Mouse (Mus musculus) intestine, embryonic 14.5 days (tissue): ENCODE results near the gene Wnk1. TPM values are rescaled to one million over a fixed set of nuclear protein-coding genes. Genes with fewer than 3 reads are reported as not detected.

Source experiments
- ATAC-seq: fragments of 200-750 bp; cut with Nextera tagmentation; replicated peaks from 2 replicates; pipeline ENCODE4 v1.8.0; 2017; ENCODE audit warnings: low read depth, moderate number of reproducible peaks, moderate TSS enrichment, moderate library complexity; ENCODE audit not compliant: low FRiP score, low TSS enrichment
- DNase-seq: peaks from one replicate; pipeline ENCODE4 v3.0.0-alpha.2; 2018; ENCODE audit warnings: low spot score
- H3K27ac ChIP-seq: fragments of 300-500 bp; sonication (generic); 2 replicates; pipeline ENCODE4 v1.5.1; 2014; ENCODE audit warnings: low read depth, mild to moderate bottlenecking, control low read depth
- H3K27me3 ChIP-seq: fragments of 300-500 bp; sonication (generic); replicated peaks from 2 replicates; pipeline ENCODE4 v1.6.1; 2014; ENCODE audit warnings: low read length, control low read depth; ENCODE audit not compliant: control insufficient read depth, insufficient read depth
- H3K36me3 ChIP-seq: fragments of 300-500 bp; sonication (generic); 2 replicates; pipeline ENCODE4 v1.6.1; 2014; ENCODE audit warnings: low read length, control low read depth; ENCODE audit not compliant: control insufficient read depth, insufficient read depth
- H3K4me1 ChIP-seq: fragments of 300-500 bp; sonication (generic); replicated peaks from 2 replicates; pipeline ENCODE4 v1.6.1; 2014; ENCODE audit warnings: low read length, control low read depth, mixed read lengths; ENCODE audit not compliant: control insufficient read depth, insufficient read depth
- H3K4me2 ChIP-seq: fragments of 300-500 bp; sonication (generic); 2 replicates; pipeline ENCODE4 v1.6.1; 2014; ENCODE audit warnings: low read length
- H3K4me3 ChIP-seq: fragments of 300-500 bp; sonication (generic); 2 replicates; pipeline ENCODE4 v1.5.1; 2014; ENCODE audit warnings: low read depth, low read length, control low read depth, mixed read lengths
- H3K9ac ChIP-seq: fragments of 300-500 bp; sonication (generic); 2 replicates; pipeline ENCODE4 v1.6.1; 2014; ENCODE audit warnings: mild to moderate bottlenecking, low read length
- H3K9me3 ChIP-seq: fragments of 300-500 bp; sonication (generic); 2 replicates; pipeline ENCODE4 v1.6.1; 2016; ENCODE audit warnings: low read length, control low read depth; ENCODE audit not compliant: control insufficient read depth
- WGBS: fragments of 180-500 bp; shearing (Covaris S2); extraction: QIAGEN DNeasy Blood & Tissue Kit; methylation state at CpG from one replicate; pipeline ENCODE4 v1.1.7; 2014; 5-methylcytosine and 5-hydroxymethylcytosine counted together
- polyA plus RNA-seq: library from polyadenylated mRNA; unstranded; fragments of >200 nt; fragmentation: Nextera tagmentation; extraction: Ambion mirVana; gene quantifications from 2 replicates; pipeline ENCODE4 v1.2.1, GENCODE M21; 2014

Wnk1 gene
- polyA plus RNA-seq, 1 experiment from 2014 or later = 59.9 TPM

DNA sequence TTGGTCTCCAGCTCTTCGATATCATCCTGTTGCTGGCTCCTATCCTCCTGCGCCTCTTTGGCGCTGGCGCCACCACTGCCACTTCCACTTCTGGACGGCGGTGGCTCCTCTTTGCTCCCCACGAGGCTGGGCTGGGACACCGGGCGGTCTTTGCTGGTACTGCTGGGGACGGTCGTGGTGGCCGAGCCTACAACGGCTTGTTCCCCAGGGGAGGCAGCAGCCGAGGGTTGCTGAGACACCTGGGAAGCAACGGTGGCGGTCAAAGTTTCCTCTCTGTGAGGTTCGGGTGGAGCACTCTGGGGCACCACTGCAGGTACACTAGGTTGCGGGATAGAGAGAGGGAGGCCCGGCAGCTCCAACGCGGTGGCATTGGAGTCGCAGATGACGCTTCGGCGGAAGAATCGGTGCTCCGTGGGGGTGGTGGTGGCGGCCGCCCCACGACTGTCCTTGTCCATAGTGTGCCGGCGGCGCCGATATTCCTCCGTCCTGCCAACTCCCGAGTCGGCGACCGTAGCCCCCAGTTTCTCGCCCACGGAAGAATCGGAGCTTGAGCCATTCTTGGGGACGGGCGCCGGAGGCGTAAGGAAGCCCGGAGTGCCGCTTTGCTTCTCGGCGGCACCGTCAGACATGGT is 1.4 kb downstream of the Wnk1 start:
- WGBS = under 1% methylated on average over 51 of the region's 51 CpGs
- ATAC-seq = no peak; the same call in 1 of the 2 replicates
- H3K4me1 ChIP-seq = peaks cover 4% of the 10 kb centered on the region; the same call in 1 of the 2 replicates

DNA sequence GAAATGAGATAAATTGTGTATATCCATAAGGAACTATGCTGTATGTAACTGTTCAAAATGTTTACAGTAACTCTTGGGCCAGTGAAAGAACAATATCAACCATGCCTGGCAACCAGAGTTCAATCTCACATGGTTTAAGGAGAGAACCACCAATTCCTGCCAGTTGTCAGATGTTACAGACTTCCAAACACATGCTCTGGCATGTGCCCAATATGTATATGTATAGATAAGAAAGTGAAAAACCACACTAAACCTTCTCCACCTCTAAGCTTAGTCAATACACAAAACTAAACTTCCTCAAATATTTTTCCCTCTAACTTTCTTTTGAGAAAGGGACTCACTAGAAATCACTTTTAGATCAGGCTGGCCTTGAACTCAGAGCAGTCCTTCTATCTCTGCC is 13.9 kb downstream of the Wnk1 start:
- ATAC-seq = no peak
- Histone ChIP-seq H3K4me3 (no peak overlapping the region), H3K27ac (no peak overlapping the region), H3K9ac (no peak overlapping the region), H3K27me3 (no peaks in the 10 kb centered on the region), H3K9me3 (no peaks in the 10 kb centered on the region), H3K36me3 (peaks cover 13% of the 10 kb centered on the region; the same call in 1 of the 2 replicates), H3K4me2 (no peak overlapping the region), H3K4me1 (0 out of 2 replicates have a peak, but pooled peaks cover 3% of the 10 kb centered on the region)
- DNase-seq = no peak

More for the DNA sequence above, 1.4 kb downstream of the Wnk1 start:
- Histone ChIP-seq H3K9ac (peak overlapping the region; percentile 80), H3K9me3 (no peaks in the 10 kb centered on the region), H3K36me3 (peaks cover 15% of the 10 kb centered on the region), H3K4me3 (peak overlapping the region; percentile 87), H3K4me2 (peak overlapping the region; percentile 79), H3K27ac (peak overlapping the region; percentile 96), H3K27me3 (no peaks in the 10 kb centered on the region)
- DNase-seq = peak; percentile 84

DNA sequence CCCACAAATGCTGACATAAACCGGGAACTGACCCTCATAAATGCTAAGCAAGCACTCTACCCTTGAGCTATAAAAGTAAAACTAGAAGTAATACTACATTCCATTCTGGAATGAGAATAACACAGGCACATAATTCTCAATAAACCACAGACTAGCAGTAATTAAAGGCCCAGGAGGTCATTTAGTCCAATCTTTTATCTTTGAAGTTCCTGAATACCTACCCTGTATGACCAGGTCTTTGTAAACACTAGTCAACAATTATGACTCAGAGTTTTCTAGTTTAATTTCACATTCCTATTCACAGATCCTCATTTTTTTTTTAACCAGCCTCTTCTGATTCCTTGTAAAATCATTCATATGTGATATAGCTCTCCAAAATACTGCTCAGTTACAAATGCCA is 14.7 kb downstream of the Wnk1 start:
- H3K4me3 ChIP-seq = no peak overlapping the region
- H3K27ac ChIP-seq = no peak overlapping the region
- H3K36me3 ChIP-seq = 0 out of 2 replicates have a peak, but pooled peaks cover 5% of the 10 kb centered on the region
- 81% methylated on average over 1 of the region's 1 CpGs for WGBS
- DNase-seq (no peak), ATAC-seq (no peak)
- no peak overlapping the region for H3K4me2 ChIP-seq
- no peaks in the 10 kb centered on the region for H3K27me3 ChIP-seq
- no peak overlapping the region for H3K9ac ChIP-seq
- no peaks in the 10 kb centered on the region for H3K9me3 ChIP-seq
- 0 out of 2 replicates have a peak, but pooled peaks cover 3% of the 10 kb centered on the region for H3K4me1 ChIP-seq

DNA sequence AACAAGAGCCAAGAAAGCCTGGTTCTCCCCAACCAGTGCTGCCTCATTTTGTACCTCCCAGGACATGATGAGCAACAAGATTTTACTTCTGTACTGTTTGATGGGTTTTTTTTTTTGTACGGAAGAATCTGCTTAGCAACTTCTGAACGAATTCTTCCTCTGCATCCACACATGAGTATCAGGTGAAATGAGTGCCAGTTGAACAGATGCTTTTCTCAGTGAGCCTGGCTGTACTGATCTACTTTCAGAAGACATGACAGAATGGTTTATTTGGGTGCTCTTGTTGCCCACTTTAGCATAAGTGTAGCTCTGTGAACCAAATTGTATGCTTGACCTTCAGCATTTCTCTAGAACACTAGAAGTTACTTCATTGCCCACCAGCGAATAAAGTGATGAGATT is 16.4 kb downstream of the Wnk1 start:
- Histone ChIP-seq H3K4me1 (0 out of 2 replicates have a peak, but pooled peaks cover 3% of the 10 kb centered on the region), H3K4me3 (no peak overlapping the region), H3K27me3 (no peaks in the 10 kb centered on the region), H3K9ac (no peak overlapping the region), H3K36me3 (0 out of 2 replicates have a peak, but pooled peaks cover 5% of the 10 kb centered on the region), H3K27ac (no peak overlapping the region), H3K9me3 (no peaks in the 10 kb centered on the region), H3K4me2 (no peak overlapping the region)
- ATAC-seq = no peak
- DNase-seq = no peak
- WGBS = 91% methylated on average over 3 of the region's 3 CpGs

DNA sequence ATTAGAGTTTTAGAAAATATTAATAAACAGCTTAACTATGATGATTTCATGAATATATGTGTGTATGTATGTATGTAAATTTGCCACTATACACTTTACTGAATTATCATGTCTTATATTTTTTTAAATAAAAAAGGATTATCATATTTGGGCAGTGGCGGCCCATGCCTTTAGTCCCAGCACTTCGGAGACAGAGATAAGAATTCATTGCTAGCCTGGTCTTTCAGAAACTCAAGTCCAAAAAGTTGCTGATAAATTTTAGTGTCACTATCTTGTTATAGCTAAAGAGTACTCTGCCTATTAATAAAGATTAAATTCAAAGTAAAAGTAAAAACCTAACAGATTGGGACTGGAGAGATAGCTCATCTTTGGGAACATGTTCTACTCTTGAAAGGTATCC is 18.8 kb downstream of the Wnk1 start:
- ATAC-seq (no peak), DNase-seq (no peak)
- H3K4me3 ChIP-seq = no peak overlapping the region
- no peak overlapping the region for H3K4me2 ChIP-seq
- H3K9me3 ChIP-seq = no peaks in the 10 kb centered on the region
- WGBS = 90% methylated on average over 2 of the region's 2 CpGs
- 0 out of 2 replicates have a peak, but pooled peaks cover under 1% of the 10 kb centered on the region for H3K36me3 ChIP-seq
- H3K4me1 ChIP-seq = 0 out of 2 replicates have a peak, but pooled peaks cover 2% of the 10 kb centered on the region
- no peak overlapping the region for H3K27ac ChIP-seq
- no peak overlapping the region for H3K9ac ChIP-seq
- no peaks in the 10 kb centered on the region for H3K27me3 ChIP-seq

DNA sequence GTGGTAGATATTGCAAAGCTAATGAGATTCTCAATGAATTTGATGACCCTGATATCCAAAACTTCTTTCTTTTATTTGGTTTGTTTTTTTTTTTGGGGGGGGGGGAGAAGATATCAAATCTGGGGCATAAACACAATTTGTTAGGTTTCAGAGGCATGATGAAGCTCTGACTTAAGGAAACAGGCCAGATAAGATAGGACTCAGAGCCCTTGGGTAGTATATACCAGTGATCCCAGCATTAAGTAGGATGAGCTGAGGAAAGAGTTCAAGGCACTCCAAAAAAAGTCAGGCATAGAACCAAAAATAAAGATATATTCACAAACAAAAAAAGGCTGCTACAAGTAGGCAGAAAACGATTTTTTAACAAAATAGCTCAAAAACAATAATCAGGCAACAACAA is 25.3 kb downstream of the Wnk1 start:
- no peak overlapping the region for H3K4me3 ChIP-seq
- no peaks in the 10 kb centered on the region for H3K9me3 ChIP-seq
- H3K9ac ChIP-seq = no peak overlapping the region
- H3K27me3 ChIP-seq = no peaks in the 10 kb centered on the region
- WGBS = 86% methylated on average over 1 of the region's 1 CpGs
- H3K4me2 ChIP-seq = no peak overlapping the region
- H3K4me1 ChIP-seq = no peaks in the 10 kb centered on the region
- ATAC-seq (no peak), DNase-seq (no peak)
- no peak overlapping the region for H3K27ac ChIP-seq
- H3K36me3 ChIP-seq = no peaks in the 10 kb centered on the region

DNA sequence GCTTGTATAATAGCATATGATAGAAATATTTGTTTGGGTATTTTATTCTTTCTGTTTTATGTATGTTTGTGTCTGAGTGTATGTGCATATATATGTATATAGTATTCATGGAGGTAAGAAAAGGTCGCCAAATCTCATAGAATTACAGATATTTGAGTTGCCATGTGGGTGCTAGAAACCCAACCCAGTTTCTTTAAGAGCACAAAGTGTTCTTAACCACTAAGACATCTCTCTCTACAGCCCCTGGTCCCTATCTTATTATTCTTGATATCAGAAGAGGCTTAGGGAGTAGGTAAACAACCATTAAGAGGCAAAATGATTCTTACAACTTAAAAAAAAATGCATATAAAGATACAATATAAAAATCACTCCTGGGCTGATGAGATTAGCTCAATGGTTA is 27.0 kb downstream of the Wnk1 start:
- Histone ChIP-seq H3K27me3 (no peaks in the 10 kb centered on the region), H3K9ac (no peak overlapping the region), H3K4me3 (no peak overlapping the region), H3K27ac (no peak overlapping the region), H3K4me1 (no peaks in the 10 kb centered on the region), H3K9me3 (no peaks in the 10 kb centered on the region), H3K36me3 (no peaks in the 10 kb centered on the region), H3K4me2 (no peak overlapping the region)
- ATAC-seq (no peak), DNase-seq (no peak)
- WGBS = 90% methylated on average over 1 of the region's 1 CpGs

DNA sequence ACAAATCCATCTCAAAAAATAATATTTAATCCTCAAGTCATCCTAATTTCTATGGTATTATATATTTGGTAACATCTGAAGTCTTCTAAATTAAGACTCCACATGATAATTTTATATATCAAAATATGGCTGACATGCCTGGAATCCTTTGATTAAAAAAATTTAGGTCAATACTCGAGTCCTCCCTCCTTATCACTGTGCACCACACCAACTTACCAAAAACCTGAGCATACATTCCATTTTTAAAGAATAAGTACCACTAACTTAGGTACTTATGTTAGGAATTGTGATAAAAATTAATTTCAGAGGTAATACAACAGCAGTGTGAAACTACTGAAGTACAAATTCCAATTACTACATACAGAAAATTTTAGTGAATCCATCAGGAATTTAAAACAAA is 27.5 kb downstream of the Wnk1 start:
- DNase-seq = no peak
- no peak overlapping the region for H3K4me2 ChIP-seq
- H3K27me3 ChIP-seq = no peaks in the 10 kb centered on the region
- 81% methylated on average over 1 of the region's 1 CpGs for WGBS
- H3K4me3 ChIP-seq = no peak overlapping the region
- no peaks in the 10 kb centered on the region for H3K9me3 ChIP-seq
- no peaks in the 10 kb centered on the region for H3K4me1 ChIP-seq
- no peak for ATAC-seq
- no peak overlapping the region for H3K27ac ChIP-seq
- no peaks in the 10 kb centered on the region for H3K36me3 ChIP-seq
- H3K9ac ChIP-seq = no peak overlapping the region

DNA sequence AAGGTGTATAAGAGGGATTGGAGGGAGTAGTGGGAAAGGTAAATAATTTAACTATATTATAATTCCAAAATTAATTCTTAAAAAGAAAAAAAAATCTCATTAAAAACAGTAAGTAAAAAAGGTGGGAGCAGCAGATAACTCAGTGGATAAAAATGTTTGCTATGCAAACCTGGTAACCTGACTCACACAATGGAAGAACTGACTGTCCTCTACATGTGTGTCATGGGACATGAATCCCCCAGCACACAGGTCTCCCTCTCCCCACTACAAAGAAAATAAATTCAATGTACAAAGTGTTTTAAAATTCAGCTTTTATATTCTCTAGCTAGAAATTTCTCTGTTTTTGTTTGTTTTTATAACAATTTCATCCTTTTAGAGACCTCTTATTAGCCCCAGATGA is 27.9 kb downstream of the Wnk1 start:
- no peak overlapping the region for H3K9ac ChIP-seq
- DNase-seq = no peak
- ATAC-seq = no peak
- H3K27me3 ChIP-seq = no peaks in the 10 kb centered on the region
- H3K27ac ChIP-seq = no peak overlapping the region
- no peaks in the 10 kb centered on the region for H3K36me3 ChIP-seq
- H3K9me3 ChIP-seq = no peaks in the 10 kb centered on the region
- no peak overlapping the region for H3K4me3 ChIP-seq
- H3K4me2 ChIP-seq = no peak overlapping the region
- no peaks in the 10 kb centered on the region for H3K4me1 ChIP-seq
